Mouse (Mus musculus) right cerebral cortex, postnatal 14 days (tissue): ENCODE data around the gene 1600014C23Rik.
A peak's percentile ranks its signal among the peaks of the same experiment; 100 is the strongest.

Experiments used
- DNase-seq: peaks from one replicate; pipeline ENCODE4 v3.0.0; 2022

Gene 1600014C23Rik

DNA sequence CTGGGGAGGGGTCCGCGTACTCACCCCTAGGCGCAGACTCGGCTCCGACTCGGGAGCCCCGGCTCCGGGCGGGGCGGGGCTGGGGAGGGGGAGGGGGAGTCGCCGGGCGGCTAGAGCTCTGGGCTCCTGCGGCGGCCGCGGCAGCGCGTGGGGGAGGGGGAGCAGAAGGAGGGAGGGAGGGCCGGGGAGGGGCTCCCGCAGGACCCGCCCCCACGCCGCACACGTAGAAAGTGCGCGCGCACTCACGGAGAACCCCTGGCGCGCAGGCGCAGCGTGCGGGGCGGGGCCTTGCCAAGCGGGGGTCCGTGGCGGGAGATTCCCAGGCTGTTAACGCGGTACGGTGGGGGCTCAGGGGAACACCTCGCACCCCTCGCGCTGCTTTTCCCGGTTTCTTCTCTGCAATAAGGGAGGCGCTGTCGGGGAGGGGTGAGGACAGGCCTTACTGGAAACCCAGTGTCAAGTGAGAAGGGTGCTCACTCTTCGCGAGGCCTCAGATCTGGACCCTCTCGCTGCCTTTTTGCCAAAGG is 47.5 kb downstream of the 1600014C23Rik start, which contains the start of gene Mrpl14:
Gene Mrpl14, plus strand, starts transcription at position 230 of the 527 bp plus-strand sequence.
- DNase-seq: peak; percentile 97

DNA sequence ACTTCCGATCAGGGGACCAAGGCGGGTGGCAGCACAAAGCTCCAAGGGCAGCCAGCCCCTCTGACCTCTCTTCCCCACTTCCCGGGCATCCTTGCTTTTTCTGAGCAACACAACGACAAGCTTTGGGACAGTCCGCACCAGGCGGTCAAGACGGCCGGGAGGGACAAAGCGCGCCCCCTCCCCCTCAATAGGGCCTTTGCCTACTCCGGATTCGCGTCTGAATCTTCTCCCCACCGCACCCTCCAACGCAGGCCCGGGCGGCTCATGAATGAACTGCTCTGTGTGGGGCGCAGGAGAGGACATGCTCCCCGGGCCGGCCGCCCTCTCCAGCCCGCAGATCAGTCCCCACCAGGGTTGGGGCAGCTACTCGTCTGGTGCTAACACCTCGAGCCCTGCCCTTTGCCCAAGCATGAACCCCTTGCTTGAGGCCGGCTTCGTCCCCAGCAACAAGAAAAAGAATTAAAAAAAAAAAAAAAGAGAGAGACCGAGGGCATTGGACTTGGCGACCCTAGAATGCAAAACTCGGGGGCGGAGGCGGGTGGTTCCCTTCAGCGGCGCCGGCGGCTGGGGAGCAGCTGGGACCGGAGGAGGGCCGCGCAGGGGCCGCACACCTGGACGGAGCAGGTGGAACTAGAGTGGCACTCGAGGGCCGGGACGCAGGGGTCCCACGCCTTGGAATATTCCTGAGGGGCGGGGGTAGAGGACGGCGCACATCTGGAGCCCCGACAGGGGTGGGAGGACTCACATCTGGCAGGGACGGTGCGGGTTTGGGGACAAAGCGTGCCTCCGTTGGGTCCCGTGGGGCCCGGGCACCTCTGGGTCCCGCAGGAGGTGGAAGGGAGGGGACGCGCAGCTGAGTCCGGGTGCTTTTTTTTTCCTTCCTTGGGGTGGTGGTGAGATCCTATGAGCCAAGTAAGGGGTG is 48.2 kb downstream of the 1600014C23Rik start:
- peak; percentile 62 for DNase-seq

DNA sequence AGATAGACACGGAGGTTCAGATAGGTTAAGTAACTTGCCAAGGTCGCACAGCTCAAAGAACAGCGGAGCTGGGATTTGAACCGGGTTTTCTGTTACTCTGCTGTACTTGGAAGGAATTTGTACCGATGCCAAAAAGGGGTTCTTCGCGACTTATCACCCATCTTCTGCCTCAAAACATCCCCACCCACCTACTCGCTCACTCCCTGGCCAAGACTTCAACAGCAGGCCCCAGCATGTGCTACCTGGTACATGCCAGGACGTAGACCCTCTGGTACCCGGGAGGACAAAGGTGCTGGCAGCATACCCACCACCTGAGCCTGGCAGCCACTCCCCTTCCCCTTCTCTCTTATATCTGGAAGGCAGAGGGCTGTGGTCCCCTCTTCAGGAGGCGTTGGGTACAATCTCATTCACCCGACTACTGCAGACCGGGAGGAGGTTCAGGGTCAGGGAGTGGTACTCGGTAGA is 48.9 kb downstream of the 1600014C23Rik start:
- no peak for DNase-seq
